Mouse (Mus musculus): ENCODE results near the gene Hmgn1. TPM values are rescaled to one million over a fixed set of nuclear protein-coding genes. Genes with fewer than 3 reads are reported as not detected.
"Not testable (repeated sequence)": the region's sequence is repeated elsewhere in the genome, so short reads cannot be mapped to it uniquely, and the experiment has no call there.

Gene Hmgn1
- total RNA-seq, 2 experiments from 2014 or later: 79.7 to 91.4 TPM

- DNase-seq: no peak
These were observed 7.4 kb downstream of the Hmgn1 start for GRCm38 (mm10) chr16:96120022-96120623.

GRCm38 (mm10) chr16:96114729-96115128 lies 12.8 kb downstream of the Hmgn1 start:
- DNase-seq: no peak

GRCm38 (mm10) chr16:96112769-96113168 lies 14.8 kb downstream of the Hmgn1 start:
- no peak for DNase-seq

- no peak for DNase-seq
These were observed 16.7 kb downstream of the Hmgn1 start for GRCm38 (mm10) chr16:96110655-96111345.

- no peak for DNase-seq
These were observed 17.9 kb downstream of the Hmgn1 start for GRCm38 (mm10) chr16:96109673-96110072.

- no peak for DNase-seq
These were observed 24.5 kb downstream of the Hmgn1 start for GRCm38 (mm10) chr16:96103036-96103435.

GRCm38 (mm10) chr16:96097811-96098210 lies 29.7 kb downstream of the Hmgn1 start:
- not testable (repeated sequence) for DNase-seq

- DNase-seq: no peak
These were observed 31.6 kb downstream of the Hmgn1 start for GRCm38 (mm10) chr16:96095966-96096365.

GRCm38 (mm10) chr16:96091515-96092504 lies 35.7 kb downstream of the Hmgn1 start:
- no peak for DNase-seq

- no peak for DNase-seq
These were observed 39.4 kb downstream of the Hmgn1 start for GRCm38 (mm10) chr16:96088120-96088519.

- DNase-seq: no peak
These were observed 40.1 kb downstream of the Hmgn1 start for GRCm38 (mm10) chr16:96087436-96087835.

- no peak for DNase-seq
These were observed 40.5 kb downstream of the Hmgn1 start for GRCm38 (mm10) chr16:96087001-96087400.

- DNase-seq: no peak
These were observed 41.9 kb downstream of the Hmgn1 start for GRCm38 (mm10) chr16:96085597-96085996.

- DNase-seq: no peak
These were observed 44.3 kb downstream of the Hmgn1 start for GRCm38 (mm10) chr16:96083179-96083646.

- DNase-seq: peak; percentile 90 to 91
These were observed 45.0 kb downstream of the Hmgn1 start, which contains the start of gene Brwd1 for GRCm38 (mm10) chr16:96082301-96083178. Gene Brwd1 (minus strand): TSS chr16:96082526.

GRCm38 (mm10) chr16:96081742-96082241 lies 45.7 kb downstream of the Hmgn1 start:
- DNase-seq: peak in 1 of 2 experiments; percentile 57

- peak; percentile 91 for DNase-seq
These were observed 46.2 kb downstream of the Hmgn1 start for GRCm38 (mm10) chr16:96081331-96081730.

GRCm38 (mm10) chr16:96080524-96080923 lies 47.0 kb downstream of the Hmgn1 start:
- no peak for DNase-seq

Measured in layer of hippocampus, postnatal 36 days (tissue).